Mouse (Mus musculus) lung, postnatal 0 days (tissue): ENCODE measurements at regions not wholly inside any gene's neighbourhood (a gene's known extent, or its start where the extent isn't known, plus 50 kb on each side); places are given as distances from the start of the nearest gene placed in this dataset.

Experiments
- CTCF ChIP-seq: IDR thresholded peaks from 2 replicates; pipeline ENCODE4 v1.5.1; 2016; ENCODE audit warnings: antibody characterized with exemption, mild to moderate bottlenecking
- EP300 ChIP-seq: IDR thresholded peaks from 2 replicates; pipeline ENCODE4 v1.6.1; 2016; ENCODE audit warnings: antibody characterized with exemption, mild to moderate bottlenecking, control low read depth

- TF ChIP-seq EP300 (no peak), CTCF (no peak)
These were observed 81.1 kb upstream of the Igfbp7 start for GRCm38 (mm10) chr5:77488969-77489368.
